Mouse (Mus musculus): Measurements from ENCODE around the gene Cmc2. TPM values are rescaled to one million over a fixed set of nuclear protein-coding genes. Genes with fewer than 3 reads are reported as not detected.

The Cmc2 gene
- polyA plus RNA-seq, 1 experiment from 2014 or later, result 76.1 TPM

DNA sequence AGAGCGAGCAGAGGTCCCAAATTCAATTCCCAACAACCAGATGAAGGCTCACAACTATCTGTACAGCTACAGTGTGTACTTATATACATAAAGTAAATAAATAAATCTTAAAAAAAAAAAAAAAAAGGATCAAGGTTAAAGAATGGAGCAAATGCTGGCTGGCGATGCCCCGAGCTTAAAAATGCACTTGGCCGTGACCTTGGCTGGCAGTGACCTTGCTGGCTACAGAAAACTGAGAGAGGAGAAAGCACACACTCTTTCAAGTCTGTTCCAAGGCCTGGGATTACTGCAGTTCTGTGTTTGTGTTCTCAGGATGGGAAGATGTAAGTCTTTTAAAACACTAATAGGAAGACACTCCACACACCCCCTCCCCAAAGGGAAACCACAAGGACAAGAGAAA, 16.5 kb downstream of the Cmc2 start:
- Histone ChIP-seq H3K9me3 (no peaks in the 10 kb centered on the region), H3K27ac (replicated peaks) (no peak overlapping the region), H3K27me3 (no peaks in the 10 kb centered on the region), H3K9ac (replicated peaks) (no peak overlapping the region), H3K4me2 (replicated peaks) (no peak overlapping the region), H3K4me3 (no peak overlapping the region), H3K4me1 (no peaks in the 10 kb centered on the region), H3K36me3 (peaks cover 12% of the 10 kb centered on the region)
- ATAC-seq (ENCODE audit: low FRiP score, low read depth), result no peak
- 93% methylated on average over 4 of the region's 4 CpGs for WGBS

DNA sequence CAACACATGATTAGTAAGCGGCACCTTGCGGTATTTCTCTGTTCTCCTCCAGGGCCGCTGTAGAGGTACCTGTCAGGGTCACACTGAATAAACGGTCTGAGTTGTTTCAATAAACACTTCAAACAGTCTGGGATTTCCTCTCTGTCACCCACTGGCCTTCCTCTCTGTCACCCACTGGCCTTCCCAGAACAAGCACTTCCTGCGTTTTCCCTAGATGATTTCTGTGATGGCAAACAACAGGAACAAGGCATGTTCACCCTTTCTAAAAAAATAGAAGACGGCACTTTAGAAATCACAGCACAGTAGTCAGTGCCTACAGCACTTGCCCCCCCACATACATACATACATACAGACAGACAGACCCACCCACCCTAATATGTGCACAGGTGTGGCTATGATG, 25.7 kb downstream of the Cmc2 start:
- Histone ChIP-seq H3K36me3 (peaks cover 11% of the 10 kb centered on the region), H3K9ac (replicated peaks) (no peak overlapping the region), H3K27me3 (no peaks in the 10 kb centered on the region), H3K4me3 (no peak overlapping the region), H3K4me1 (no peaks in the 10 kb centered on the region), H3K4me2 (replicated peaks) (no peak overlapping the region), H3K9me3 (peaks cover 4% of the 10 kb centered on the region; the same call in 1 of the 2 replicates), H3K27ac (replicated peaks) (no peak overlapping the region)
- WGBS, result 88% methylated on average over 6 of the region's 6 CpGs
- no peak for ATAC-seq (ENCODE audit: low FRiP score, low read depth)

DNA sequence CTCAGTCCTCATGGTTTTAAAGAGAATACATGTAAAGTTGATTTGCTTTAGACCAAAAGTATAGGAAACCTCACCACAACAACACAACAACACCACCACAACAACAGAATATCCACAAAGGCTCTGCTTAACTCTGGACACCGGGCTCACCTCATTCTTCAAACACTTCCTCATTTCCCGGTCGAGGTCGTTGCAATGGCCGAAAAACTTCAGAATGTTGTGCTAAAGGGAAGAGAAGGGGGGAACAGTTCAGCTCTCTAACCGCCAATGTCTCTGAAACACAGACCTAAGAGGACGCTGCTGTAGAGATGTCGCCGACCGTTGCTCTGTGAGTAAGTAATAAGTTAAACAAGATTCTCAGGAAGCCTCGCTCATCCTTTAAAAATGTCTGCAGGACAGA, 27.3 kb downstream of the Cmc2 start:
- H3K9ac ChIP-seq (replicated peaks), result no peak overlapping the region
- H3K27ac ChIP-seq (replicated peaks), result no peak overlapping the region
- no peak for ATAC-seq (ENCODE audit: low FRiP score, low read depth)
- 86% methylated on average over 11 of the region's 11 CpGs for WGBS
- no peaks in the 10 kb centered on the region for H3K4me1 ChIP-seq
- H3K9me3 ChIP-seq, result peaks cover 4% of the 10 kb centered on the region; the same call in 1 of the 2 replicates
- no peak overlapping the region for H3K4me2 ChIP-seq (replicated peaks)
- H3K27me3 ChIP-seq, result no peaks in the 10 kb centered on the region
- no peak overlapping the region for H3K4me3 ChIP-seq
- peaks cover 19% of the 10 kb centered on the region for H3K36me3 ChIP-seq

DNA sequence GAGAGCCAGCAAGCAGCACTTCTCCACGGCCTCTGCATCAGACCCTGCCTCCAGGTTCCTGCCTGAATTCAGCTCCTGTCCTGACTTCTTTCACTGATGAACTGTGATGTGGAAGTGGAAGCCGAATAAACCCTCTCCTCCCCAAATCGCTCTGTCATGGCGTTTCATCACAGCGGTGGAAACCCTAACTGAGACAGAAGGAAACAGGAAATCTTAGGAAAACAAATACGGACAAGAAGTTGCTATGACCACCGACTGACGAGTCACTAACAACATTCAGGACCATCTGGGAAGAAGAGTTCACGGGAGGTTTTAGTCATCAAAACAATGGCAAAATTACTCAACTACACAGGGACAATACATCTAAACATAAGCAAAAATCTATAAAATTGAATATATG, 28.6 kb downstream of the Cmc2 start:
- no peak overlapping the region for H3K4me2 ChIP-seq (replicated peaks)
- ATAC-seq (ENCODE audit: low FRiP score, low read depth), result no peak
- WGBS, result 88% methylated on average over 9 of the region's 9 CpGs
- no peak overlapping the region for H3K4me3 ChIP-seq
- peaks cover 30% of the 10 kb centered on the region for H3K36me3 ChIP-seq
- no peak overlapping the region for H3K9ac ChIP-seq (replicated peaks)
- H3K27ac ChIP-seq (replicated peaks), result no peak overlapping the region
- H3K27me3 ChIP-seq, result no peaks in the 10 kb centered on the region
- no peaks in the 10 kb centered on the region for H3K4me1 ChIP-seq
- H3K9me3 ChIP-seq, result peaks cover 4% of the 10 kb centered on the region; the same call in 1 of the 2 replicates

DNA sequence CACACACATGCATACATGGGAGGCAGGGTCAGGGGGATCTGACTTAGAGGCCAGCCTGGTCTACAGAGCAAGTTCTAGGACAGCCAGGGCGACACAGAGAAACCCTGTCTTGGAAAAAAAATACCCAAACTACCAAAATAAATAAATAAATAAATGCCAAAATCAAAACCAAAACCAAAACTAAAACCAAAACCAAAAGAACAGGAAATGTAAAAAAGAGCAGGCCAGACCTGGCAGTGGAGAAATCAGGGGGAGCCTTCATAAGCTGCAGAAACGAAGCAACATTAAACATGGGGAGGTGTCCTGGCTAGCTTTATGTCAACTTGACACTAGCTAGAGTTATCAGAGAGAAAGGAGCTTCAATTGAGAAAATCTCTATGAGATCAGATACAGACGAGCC, 29.1 kb downstream of the Cmc2 start:
- H3K9ac ChIP-seq (replicated peaks), result no peak overlapping the region
- H3K27me3 ChIP-seq, result no peaks in the 10 kb centered on the region
- WGBS, result 93% methylated on average over 3 of the region's 3 CpGs
- H3K36me3 ChIP-seq, result peaks cover 34% of the 10 kb centered on the region
- H3K4me1 ChIP-seq, result no peaks in the 10 kb centered on the region
- no peak overlapping the region for H3K27ac ChIP-seq (replicated peaks)
- peaks cover 4% of the 10 kb centered on the region; the same call in 1 of the 2 replicates for H3K9me3 ChIP-seq
- H3K4me3 ChIP-seq, result no peak overlapping the region
- no peak overlapping the region for H3K4me2 ChIP-seq (replicated peaks)
- ATAC-seq (ENCODE audit: low FRiP score, low read depth), result no peak

DNA sequence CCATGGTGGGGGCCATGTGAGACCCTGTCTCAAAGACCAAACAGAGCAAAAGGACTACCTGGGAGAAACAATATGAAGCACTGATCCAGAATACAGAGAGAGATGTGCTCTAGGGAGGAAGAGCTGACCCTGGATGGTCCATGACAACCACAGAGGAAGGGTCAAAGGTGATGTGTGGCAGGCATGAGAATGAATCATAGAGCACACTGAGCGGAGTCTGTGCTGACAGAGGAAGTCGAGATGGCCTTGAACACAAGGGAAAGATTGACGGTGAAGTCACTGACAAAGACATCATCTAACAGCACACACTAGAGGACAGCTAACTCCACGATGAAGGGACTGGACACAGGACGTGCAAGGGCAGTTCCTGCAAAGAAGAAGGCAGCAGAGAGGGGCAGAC, 29.8 kb downstream of the Cmc2 start:
- H3K36me3 ChIP-seq, result peaks cover 40% of the 10 kb centered on the region
- no peak overlapping the region for H3K4me2 ChIP-seq (replicated peaks)
- H3K9ac ChIP-seq (replicated peaks), result no peak overlapping the region
- H3K4me1 ChIP-seq, result no peaks in the 10 kb centered on the region
- WGBS, result 88% methylated on average over 5 of the region's 5 CpGs
- no peaks in the 10 kb centered on the region for H3K27me3 ChIP-seq
- no peak for ATAC-seq (ENCODE audit: low FRiP score, low read depth)
- no peak overlapping the region for H3K4me3 ChIP-seq
- H3K9me3 ChIP-seq, result peaks cover 4% of the 10 kb centered on the region; the same call in 1 of the 2 replicates
- H3K27ac ChIP-seq (replicated peaks), result no peak overlapping the region

DNA sequence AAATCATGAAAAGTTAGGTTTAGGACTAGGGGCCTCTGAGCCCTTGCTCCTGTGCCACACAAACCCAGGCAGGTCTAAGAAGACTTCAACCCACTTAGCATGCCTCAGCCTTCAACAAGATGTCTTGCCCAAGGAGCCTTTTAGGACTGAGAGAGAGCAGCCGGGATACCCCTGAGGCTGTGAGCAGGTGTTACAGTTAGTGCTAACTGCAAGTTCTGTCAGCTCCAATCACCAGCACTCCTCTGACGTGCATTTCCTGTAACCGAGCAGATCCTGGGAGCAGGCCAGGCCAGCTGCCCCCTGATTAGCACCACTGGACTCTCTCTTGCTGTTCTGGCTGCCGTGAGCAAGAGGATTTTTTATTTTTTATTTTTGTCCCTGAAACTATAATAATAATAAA, 33.4 kb downstream of the Cmc2 start:
- ATAC-seq (ENCODE audit: low FRiP score, low read depth), result no peak
- no peak overlapping the region for H3K27ac ChIP-seq (replicated peaks)
- WGBS, result 84% methylated on average over 4 of the region's 4 CpGs
- H3K4me1 ChIP-seq, result no peaks in the 10 kb centered on the region
- H3K36me3 ChIP-seq, result peaks cover 38% of the 10 kb centered on the region
- H3K4me3 ChIP-seq, result no peak overlapping the region
- H3K27me3 ChIP-seq, result no peaks in the 10 kb centered on the region
- H3K4me2 ChIP-seq (replicated peaks), result no peak overlapping the region
- 0 out of 2 replicates have a peak, but pooled peaks cover 6% of the 10 kb centered on the region for H3K9me3 ChIP-seq
- H3K9ac ChIP-seq (replicated peaks), result no peak overlapping the region

DNA sequence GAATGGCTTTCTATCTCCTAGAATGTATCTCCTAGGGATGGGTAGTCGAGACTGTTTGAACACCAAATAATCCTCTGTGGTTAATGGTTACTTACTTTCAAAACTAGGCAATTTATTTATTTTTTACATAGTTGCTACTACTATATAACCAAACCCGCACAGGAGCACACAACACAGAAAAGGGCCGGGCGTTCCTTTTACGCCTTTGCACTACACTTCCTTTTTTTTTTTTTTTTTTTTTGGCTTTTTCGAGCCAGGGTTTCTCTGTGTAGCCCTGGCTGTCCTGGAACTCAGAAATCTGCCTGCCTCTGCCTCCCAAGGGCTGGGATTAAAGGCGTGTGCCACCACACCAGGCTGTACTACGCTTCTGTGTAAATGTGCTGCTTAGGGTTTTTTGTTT, 39.9 kb downstream of the Cmc2 start:
- Histone ChIP-seq H3K9me3 (0 out of 2 replicates have a peak, but pooled peaks cover 6% of the 10 kb centered on the region), H3K4me1 (no peaks in the 10 kb centered on the region), H3K27me3 (no peaks in the 10 kb centered on the region), H3K27ac (replicated peaks) (no peak overlapping the region), H3K36me3 (peaks cover 4% of the 10 kb centered on the region; the same call in 1 of the 2 replicates), H3K4me3 (no peak overlapping the region), H3K4me2 (replicated peaks) (no peak overlapping the region), H3K9ac (replicated peaks) (no peak overlapping the region)
- 91% methylated on average over 8 of the region's 8 CpGs for WGBS
- ATAC-seq (ENCODE audit: low FRiP score, low read depth), result no peak

DNA sequence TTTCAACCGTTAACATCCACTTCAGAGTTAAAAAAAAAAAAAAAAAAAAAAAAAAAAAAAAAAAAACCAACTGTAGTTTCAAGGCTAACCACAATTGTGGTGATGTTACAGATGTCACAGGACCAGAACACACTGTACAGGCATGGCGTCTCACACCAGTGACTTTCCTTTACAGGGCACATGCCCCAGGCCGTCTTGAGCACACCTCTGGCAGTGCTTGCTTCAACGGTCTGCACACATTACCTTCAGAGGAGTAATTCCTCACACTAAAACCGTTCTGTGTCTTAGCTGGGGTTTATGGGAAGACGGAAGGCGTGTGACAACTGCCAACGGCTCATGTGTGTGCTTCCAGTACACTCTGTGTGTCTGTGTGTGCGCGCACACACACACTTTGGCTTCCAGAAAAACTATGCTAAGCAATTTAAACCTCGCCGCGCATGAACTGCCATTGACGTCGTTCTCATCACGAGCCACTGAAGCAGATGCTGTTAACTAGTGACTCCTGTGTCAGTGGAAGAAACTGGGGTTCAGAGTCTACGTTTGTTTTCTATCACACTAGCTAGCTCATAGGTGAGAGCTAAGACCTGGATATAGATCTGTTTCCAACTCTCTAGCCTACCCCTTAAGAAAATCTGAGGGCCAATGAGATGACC, 45.3 kb downstream of the Cmc2 start:
- Histone ChIP-seq H3K4me3 (no peak overlapping the region), H3K4me1 (no peaks in the 10 kb centered on the region), H3K27me3 (no peaks in the 10 kb centered on the region), H3K9ac (replicated peaks) (no peak overlapping the region), H3K4me2 (replicated peaks) (no peak overlapping the region), H3K9me3 (no peaks in the 10 kb centered on the region), H3K36me3 (no peaks in the 10 kb centered on the region), H3K27ac (replicated peaks) (no peak overlapping the region)
- 90% methylated on average over 17 of the region's 17 CpGs for WGBS
- ATAC-seq (ENCODE audit: low FRiP score, low read depth), result no peak

DNA sequence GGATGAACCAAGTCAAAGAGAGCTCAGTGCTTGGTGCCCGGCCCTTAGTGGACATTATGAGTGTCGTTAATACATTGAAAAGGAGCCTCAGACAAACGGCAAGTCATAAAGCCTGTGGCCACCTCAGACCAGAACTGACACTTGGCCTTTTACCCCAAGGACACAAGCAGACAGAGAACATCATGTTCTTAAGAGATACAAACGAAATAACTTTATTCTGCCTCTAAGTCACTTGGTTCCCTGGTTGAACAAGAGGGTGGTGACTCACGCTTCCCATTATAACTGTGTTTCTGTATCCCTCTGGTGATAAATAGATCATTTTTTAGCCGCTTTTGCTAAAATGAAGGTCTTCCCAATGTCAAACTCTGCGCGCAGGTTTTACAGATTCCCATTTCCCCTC, 47.3 kb downstream of the Cmc2 start:
- H3K4me2 ChIP-seq (replicated peaks), result no peak overlapping the region
- no peak for ATAC-seq (ENCODE audit: low FRiP score, low read depth)
- H3K4me1 ChIP-seq, result no peaks in the 10 kb centered on the region
- H3K9me3 ChIP-seq, result no peaks in the 10 kb centered on the region
- no peak overlapping the region for H3K4me3 ChIP-seq
- H3K27ac ChIP-seq (replicated peaks), result no peak overlapping the region
- H3K27me3 ChIP-seq, result no peaks in the 10 kb centered on the region
- no peaks in the 10 kb centered on the region for H3K36me3 ChIP-seq
- WGBS, result 91% methylated on average over 8 of the region's 8 CpGs
- no peak overlapping the region for H3K9ac ChIP-seq (replicated peaks)

DNA sequence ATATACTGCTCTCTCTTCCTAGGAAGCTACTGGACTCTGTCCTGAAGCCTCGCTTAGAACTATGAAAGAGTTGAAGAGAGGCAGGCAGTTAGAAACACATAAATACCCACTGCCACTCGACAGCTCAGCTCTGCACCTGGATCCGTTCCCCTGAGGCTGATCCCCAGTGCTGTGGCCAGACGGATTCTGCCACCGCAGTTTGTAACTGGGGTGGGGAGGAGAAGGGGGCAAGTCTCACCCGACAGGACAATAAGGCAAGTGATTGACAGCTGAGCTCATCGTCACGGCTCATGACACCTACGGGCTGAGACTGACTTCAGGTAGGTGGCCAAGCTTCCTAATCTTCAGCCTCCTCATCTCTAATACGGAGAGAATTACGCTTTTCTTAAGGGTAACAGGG, 47.7 kb downstream of the Cmc2 start:
- no peak overlapping the region for H3K27ac ChIP-seq (replicated peaks)
- H3K4me1 ChIP-seq, result no peaks in the 10 kb centered on the region
- H3K27me3 ChIP-seq, result no peaks in the 10 kb centered on the region
- no peaks in the 10 kb centered on the region for H3K9me3 ChIP-seq
- no peaks in the 10 kb centered on the region for H3K36me3 ChIP-seq
- no peak overlapping the region for H3K4me2 ChIP-seq (replicated peaks)
- H3K4me3 ChIP-seq, result no peak overlapping the region
- 76% methylated on average over 11 of the region's 11 CpGs for WGBS
- no peak for ATAC-seq (ENCODE audit: low FRiP score, low read depth)
- H3K9ac ChIP-seq (replicated peaks), result no peak overlapping the region

DNA sequence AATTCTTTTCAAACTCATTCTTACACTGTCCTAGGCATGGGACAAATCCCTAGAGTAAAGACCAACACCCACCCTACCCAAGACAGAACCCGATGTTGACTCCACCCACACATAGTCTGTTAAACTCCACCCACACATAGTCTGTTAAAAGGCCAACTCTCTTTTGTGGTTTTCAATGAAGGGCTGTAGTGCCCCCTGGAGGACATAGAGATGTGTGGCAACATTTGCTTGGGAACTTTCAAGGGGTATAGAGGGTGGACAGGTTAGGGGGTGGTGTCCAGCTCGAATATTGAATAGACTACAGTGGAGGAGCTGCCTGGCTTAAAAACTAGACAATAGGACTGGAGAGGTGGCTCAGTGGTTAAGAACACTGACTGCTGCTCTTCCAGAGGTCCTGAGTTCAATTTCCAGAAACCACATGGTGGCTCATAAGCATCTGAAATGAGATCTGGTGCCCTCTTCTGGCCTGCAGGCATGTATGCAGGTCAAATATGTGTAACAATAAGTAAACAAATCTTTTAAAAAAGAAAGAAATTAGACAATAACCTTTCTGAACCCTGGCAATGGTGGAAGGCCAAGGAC, 48.4 kb downstream of the Cmc2 start:
- H3K9me3 ChIP-seq, result no peaks in the 10 kb centered on the region
- whole genome bisulfite sequencing, result 73% methylated on average over 2 of the region's 2 CpGs
- no peaks in the 10 kb centered on the region for H3K27me3 ChIP-seq
- no peak; the same call in 1 of the 2 replicates for ATAC-seq (ENCODE audit: low FRiP score, low read depth)
- no peaks in the 10 kb centered on the region for H3K4me1 ChIP-seq
- H3K27ac ChIP-seq (replicated peaks), result no peak overlapping the region
- no peak overlapping the region for H3K4me2 ChIP-seq (replicated peaks)
- H3K9ac ChIP-seq (replicated peaks), result no peak overlapping the region
- no peak overlapping the region for H3K4me3 ChIP-seq
- no peaks in the 10 kb centered on the region for H3K36me3 ChIP-seq

DNA sequence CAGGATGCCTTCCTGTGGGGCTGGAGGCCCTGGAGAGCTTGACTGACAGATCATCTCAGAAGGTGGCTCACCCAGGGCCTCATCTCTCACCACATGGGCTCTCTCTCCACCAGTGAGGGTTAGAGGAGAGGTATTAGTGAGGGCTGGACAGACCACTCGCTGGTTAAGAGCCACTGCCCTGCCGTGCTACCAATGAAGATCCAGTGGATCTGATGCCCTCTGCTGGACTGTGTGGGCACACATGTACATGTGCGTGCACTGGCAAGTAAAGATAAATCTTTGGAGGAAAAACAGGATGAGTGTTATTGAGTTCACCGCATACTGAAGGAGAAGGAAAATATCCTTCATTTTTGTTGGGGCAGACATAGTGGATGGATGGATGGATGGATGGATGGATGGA, 52.6 kb downstream of the Cmc2 start:
- no peak for ATAC-seq (ENCODE audit: low FRiP score, low read depth)
- Histone ChIP-seq H3K9me3 (no peaks in the 10 kb centered on the region), H3K4me2 (replicated peaks) (no peak overlapping the region), H3K9ac (replicated peaks) (no peak overlapping the region), H3K4me3 (no peak overlapping the region), H3K36me3 (no peaks in the 10 kb centered on the region), H3K27ac (replicated peaks) (no peak overlapping the region), H3K4me1 (no peaks in the 10 kb centered on the region), H3K27me3 (peaks cover 11% of the 10 kb centered on the region)
- 54% methylated on average over 4 of the region's 4 CpGs for WGBS

Data from midbrain, embryonic 12.5 days (tissue).